Mouse (Mus musculus): ENCODE measurements around the gene Igfbp6. TPM values are rescaled to one million over a fixed set of nuclear protein-coding genes. Genes with fewer than 3 reads are reported as not detected.

Gene Igfbp6
- total RNA-seq (2021): 10 to 100 TPM; 11.7 to 12.9 TPM
- long read RNA-seq, transcript Igfbp6-201 (4 exons, 1,112 nt): major isoform, 5 of 7 reads
- long read RNA-seq, partial matches to known transcripts: 2 of 7 reads
- long read RNA-seq, other reads (novel, unspliced or antisense): 0 of 7 reads

- no peak for DNase-seq (ENCODE audit: low spot score in 2 of 2)
Observed at GRCm38 (mm10) chr15:102144274-102144711, at the start of gene Igfbp6. Igfbp6 (plus strand) TSS chr15:102144362.

- DNase-seq (ENCODE audit: low spot score in 2 of 2): no peak
Observed at GRCm38 (mm10) chr15:102094988-102095387, 49.2 kb upstream of the Igfbp6 start.

GRCm38 (mm10) chr15:102097147-102097915, 46.8 kb upstream of the Igfbp6 start:
- DNase-seq (ENCODE audit: low spot score in 2 of 2): no peak

- no peak for DNase-seq (ENCODE audit: low spot score in 2 of 2)
Observed at GRCm38 (mm10) chr15:102097991-102098555, 46.1 kb upstream of the Igfbp6 start.

- DNase-seq (ENCODE audit: low spot score in 2 of 2): no peak
Observed at GRCm38 (mm10) chr15:102099260-102099659, 44.9 kb upstream of the Igfbp6 start.

- DNase-seq (ENCODE audit: low spot score in 2 of 2): no peak
Observed at GRCm38 (mm10) chr15:102099771-102100160, 44.4 kb upstream of the Igfbp6 start.

- DNase-seq (ENCODE audit: low spot score in 2 of 2): peak; percentile 64 to 75
Observed at GRCm38 (mm10) chr15:102100161-102100981, 43.8 kb upstream of the Igfbp6 start, which contains the start of gene Tns2. Tns2 (plus strand) TSS chr15:102100413.

- no peak for DNase-seq (ENCODE audit: low spot score in 2 of 2)
Observed at GRCm38 (mm10) chr15:102100996-102101671, 43.0 kb upstream of the Igfbp6 start.

- no peak for DNase-seq (ENCODE audit: low spot score in 2 of 2)
Observed at GRCm38 (mm10) chr15:102101672-102102541, 42.3 kb upstream of the Igfbp6 start.

- DNase-seq (ENCODE audit: low spot score in 2 of 2): no peak
Observed at GRCm38 (mm10) chr15:102102548-102103121, 41.5 kb upstream of the Igfbp6 start.

- no peak for DNase-seq (ENCODE audit: low spot score in 2 of 2)
Observed at GRCm38 (mm10) chr15:102103371-102103946, 40.7 kb upstream of the Igfbp6 start.

GRCm38 (mm10) chr15:102103947-102104555, 40.1 kb upstream of the Igfbp6 start:
- DNase-seq (ENCODE audit: low spot score in 2 of 2): no peak

GRCm38 (mm10) chr15:102105360-102105759, 38.8 kb upstream of the Igfbp6 start:
- DNase-seq (ENCODE audit: low spot score in 2 of 2): no peak

- no peak for DNase-seq (ENCODE audit: low spot score in 2 of 2)
Observed at GRCm38 (mm10) chr15:102105764-102106730, 38.1 kb upstream of the Igfbp6 start.

GRCm38 (mm10) chr15:102106754-102107456, 37.3 kb upstream of the Igfbp6 start:
- DNase-seq (ENCODE audit: low spot score in 2 of 2): no peak

- DNase-seq (ENCODE audit: low spot score in 2 of 2): peak in 1 of 2 experiments; percentile 82
Observed at GRCm38 (mm10) chr15:102107689-102108573, 36.2 kb upstream of the Igfbp6 start.

All from layer of hippocampus, adult 18-20 months (tissue).